Mouse (Mus musculus) hindbrain, embryonic 13.5 days (tissue): ENCODE data around the gene Map3k1. TPM values are rescaled to one million over a fixed set of nuclear protein-coding genes. Genes with fewer than 3 reads are reported as not detected.
A peak's percentile ranks its signal among the peaks of the same experiment; 100 is the strongest.
"Not testable (repeated sequence)": the region's sequence is repeated elsewhere in the genome, so short reads cannot be mapped to it uniquely, and the experiment has no call there.

ENCODE experiments used
- ATAC-seq: fragments of 200-750 bp; cut with Nextera tagmentation; 2 replicates; pipeline ENCODE4 v1.8.0; 2017; ENCODE audit warnings: moderate TSS enrichment; ENCODE audit not compliant: low FRiP score
- H3K27ac ChIP-seq: fragments of 300-500 bp; sonication (generic); 2 replicates; pipeline ENCODE4 v1.5.1; 2015; ENCODE audit warnings: inconsistent platforms, mild to moderate bottlenecking, moderate library complexity
- H3K27me3 ChIP-seq: fragments of 300-500 bp; sonication (generic); 2 replicates; pipeline ENCODE4 v1.6.1; 2015; ENCODE audit warnings: mild to moderate bottlenecking, inconsistent platforms
- H3K36me3 ChIP-seq: fragments of 300-500 bp; sonication (generic); 2 replicates; pipeline ENCODE4 v1.6.1; 2015; ENCODE audit warnings: mild to moderate bottlenecking, inconsistent platforms
- H3K4me1 ChIP-seq: fragments of 300-500 bp; sonication (generic); replicated peaks from 2 replicates; pipeline ENCODE4 v1.6.1; 2015; ENCODE audit warnings: inconsistent platforms
- H3K4me2 ChIP-seq: fragments of 300-500 bp; sonication (generic); 2 replicates; pipeline ENCODE4 v1.6.1; 2015; ENCODE audit warnings: inconsistent platforms, mild to moderate bottlenecking, moderate library complexity
- H3K4me3 ChIP-seq: fragments of 300-500 bp; sonication (generic); 2 replicates; pipeline ENCODE4 v1.5.1; 2015; ENCODE audit warnings: mild to moderate bottlenecking, inconsistent platforms
- H3K9ac ChIP-seq: fragments of 300-500 bp; sonication (generic); 2 replicates; pipeline ENCODE4 v1.6.1; 2015; ENCODE audit warnings: mild to moderate bottlenecking, inconsistent platforms
- H3K9me3 ChIP-seq: fragments of 300-500 bp; sonication (generic); 2 replicates; pipeline ENCODE4 v1.6.1; 2016; ENCODE audit warnings: inconsistent platforms
- WGBS: fragments of 180-500 bp; shearing (Covaris S2); methylation state at CpG from one replicate; pipeline ENCODE4 v1.1.7; 2015; 5-methylcytosine and 5-hydroxymethylcytosine counted together
- polyA plus RNA-seq: library from polyadenylated mRNA; unstranded; fragments of >200 nt; fragmentation: Nextera tagmentation; extraction: Ambion mirVana; gene quantifications from 2 replicates; pipeline ENCODE4 v1.2.1, GENCODE M21; 2015

The Map3k1 gene
- polyA plus RNA-seq, 1 experiment from 2014 or later = 12.0 TPM

- Histone ChIP-seq H3K9me3 (no peaks in the 10 kb centered on the region), H3K27me3 (no peaks in the 10 kb centered on the region), H3K9ac (no peak overlapping the region), H3K4me1 (no peaks in the 10 kb centered on the region), H3K27ac (no peak overlapping the region), H3K4me2 (no peak overlapping the region), H3K36me3 (peaks cover 23% of the 10 kb centered on the region), H3K4me3 (no peak overlapping the region)
- 80% methylated on average over 7 of the region's 7 CpGs for WGBS
- 0 out of 2 replicates have a peak, but pooled peaks have one; percentile 46 for ATAC-seq
Observed at GRCm38 (mm10) chr13:111745216-111745615, 63.6 kb downstream of the Map3k1 start.

GRCm38 (mm10) chr13:111744233-111745000 is 64.4 kb downstream of the Map3k1 start:
- no peak for ATAC-seq
- 86% methylated on average over 6 of the region's 6 CpGs for WGBS

DNA sequence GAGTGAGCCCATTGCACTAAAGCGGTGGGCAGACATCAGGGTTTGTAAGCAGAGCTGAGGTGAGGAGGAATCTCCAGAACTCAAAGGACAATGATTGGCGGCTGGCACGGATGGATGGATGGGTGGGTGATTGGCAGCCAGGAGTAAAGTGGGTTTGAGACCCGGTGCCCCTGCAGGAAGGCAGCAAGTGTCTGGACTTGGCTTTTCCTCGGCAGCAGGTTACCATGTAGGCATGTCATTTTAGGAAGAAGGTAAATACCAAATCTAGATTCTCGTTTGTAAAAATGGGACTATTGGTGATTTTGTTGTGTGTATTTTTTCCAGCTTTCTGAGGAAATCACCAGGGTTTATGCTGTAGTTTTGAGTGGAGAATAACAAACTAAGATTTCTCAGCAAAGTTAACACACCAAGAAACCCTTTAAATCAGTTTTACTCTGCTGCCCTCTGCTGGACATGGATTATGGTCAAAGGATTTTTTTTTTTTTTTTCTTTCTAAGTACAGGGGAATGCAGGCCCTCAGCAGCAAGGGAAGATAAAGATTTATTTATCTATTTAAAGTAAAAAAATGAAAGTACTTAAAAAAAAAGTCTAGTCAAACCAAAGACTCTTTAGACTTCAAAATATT is 66.7 kb downstream of the Map3k1 start:
- Histone ChIP-seq H3K4me1 (no peaks in the 10 kb centered on the region), H3K9me3 (no peaks in the 10 kb centered on the region), H3K27me3 (no peaks in the 10 kb centered on the region), H3K4me2 (no peak overlapping the region), H3K4me3 (no peak overlapping the region), H3K27ac (no peak overlapping the region), H3K36me3 (no peaks in the 10 kb centered on the region), H3K9ac (no peak overlapping the region)
- no peak for ATAC-seq
- 60% methylated on average over 6 of the region's 6 CpGs for WGBS

More at GRCm38 (mm10) chr13:111744233-111745000, 64.4 kb downstream of the Map3k1 start:
- Histone ChIP-seq H3K9me3 (no peaks in the 10 kb centered on the region), H3K27me3 (no peaks in the 10 kb centered on the region), H3K4me3 (no peak overlapping the region), H3K9ac (no peak overlapping the region), H3K36me3 (peaks cover 15% of the 10 kb centered on the region), H3K4me1 (no peaks in the 10 kb centered on the region), H3K27ac (no peak overlapping the region), H3K4me2 (no peak overlapping the region)

- H3K4me2 ChIP-seq = no peak overlapping the region
- no peaks in the 10 kb centered on the region for H3K9me3 ChIP-seq
- ATAC-seq = no peak
- 83% methylated on average over 7 of the region's 7 CpGs for WGBS
- no peaks in the 10 kb centered on the region for H3K36me3 ChIP-seq
- no peaks in the 10 kb centered on the region for H3K27me3 ChIP-seq
- H3K27ac ChIP-seq = no peak overlapping the region
- no peak overlapping the region for H3K9ac ChIP-seq
- H3K4me3 ChIP-seq = no peak overlapping the region
- H3K4me1 ChIP-seq = no peaks in the 10 kb centered on the region
Observed at GRCm38 (mm10) chr13:111741204-111741990, 67.4 kb downstream of the Map3k1 start.

- 96% methylated on average over 5 of the region's 5 CpGs for WGBS
Observed at GRCm38 (mm10) chr13:111726898-111727297, 81.9 kb downstream of the Map3k1 start.

GRCm38 (mm10) chr13:111725165-111726077 is 83.4 kb downstream of the Map3k1 start:
- Histone ChIP-seq H3K4me3 (peak overlapping the region; percentile 55), H3K36me3 (no peaks in the 10 kb centered on the region), H3K27me3 (0 out of 2 replicates have a peak, but pooled peaks cover 3% of the 10 kb centered on the region), H3K27ac (peak overlapping the region; percentile 67), H3K9ac (peak overlapping the region; percentile 70), H3K9me3 (peaks cover 8% of the 10 kb centered on the region; the same call in 1 of the 2 replicates), H3K4me2 (peak overlapping the region; percentile 86), H3K4me1 (peaks cover 4% of the 10 kb centered on the region)
- peak; percentile 99 for ATAC-seq
- WGBS = under 1% methylated on average over 65 of the region's 65 CpGs

More at GRCm38 (mm10) chr13:111726898-111727297, 81.9 kb downstream of the Map3k1 start:
- H3K4me2 ChIP-seq = no peak overlapping the region
- no peak overlapping the region for H3K4me3 ChIP-seq
- 0 out of 2 replicates have a peak, but pooled peaks cover 3% of the 10 kb centered on the region for H3K27me3 ChIP-seq
- no peak overlapping the region for H3K9ac ChIP-seq
- H3K36me3 ChIP-seq = no peaks in the 10 kb centered on the region
- no peak overlapping the region for H3K27ac ChIP-seq
- H3K4me1 ChIP-seq = peaks cover 4% of the 10 kb centered on the region
- no peak for ATAC-seq
- H3K9me3 ChIP-seq = peaks cover 8% of the 10 kb centered on the region; the same call in 1 of the 2 replicates

DNA sequence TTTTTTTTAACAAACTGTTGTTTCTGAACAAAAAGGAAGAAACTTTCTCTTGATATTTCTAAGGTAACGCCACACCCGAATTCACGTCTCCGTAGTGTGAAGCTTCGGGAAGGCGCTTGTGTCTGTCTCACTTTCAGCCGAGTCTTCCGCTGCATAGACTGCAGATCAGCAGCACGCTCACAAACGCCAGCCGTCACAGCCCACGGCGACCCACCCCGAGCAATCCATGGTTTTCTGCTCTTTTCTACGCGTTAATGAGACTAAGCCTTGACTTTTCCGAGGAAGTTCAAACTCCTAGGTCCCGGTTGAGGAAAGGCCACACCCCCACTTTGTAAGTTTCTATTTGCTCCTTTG is 84.0 kb downstream of the Map3k1 start:
- ATAC-seq = no peak; the same call in 1 of the 2 replicates

DNA sequence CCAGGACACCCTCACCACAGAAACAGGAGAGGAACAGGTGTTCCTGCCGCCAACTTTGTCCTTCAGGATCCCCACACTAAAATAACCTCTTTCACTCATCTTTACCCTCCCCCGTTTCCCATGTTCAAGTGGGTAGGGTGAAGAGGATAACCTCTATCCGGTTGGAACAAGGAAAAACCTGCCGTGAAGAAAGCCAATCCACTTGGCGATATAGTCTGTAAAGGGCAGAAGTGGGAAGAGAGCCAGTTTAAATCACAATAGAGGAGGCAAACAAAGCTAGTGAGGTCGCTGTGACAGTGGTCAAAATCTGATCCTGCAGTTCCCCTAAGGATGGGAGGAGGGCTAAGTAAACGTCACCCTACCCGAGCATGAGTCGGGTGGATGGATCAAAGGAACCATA is 89.1 kb downstream of the Map3k1 start:
- H3K36me3 ChIP-seq = peaks cover 28% of the 10 kb centered on the region
- no peak overlapping the region for H3K4me3 ChIP-seq
- WGBS = 68% methylated on average over 9 of the region's 9 CpGs
- ATAC-seq = no peak
- H3K27me3 ChIP-seq = 0 out of 2 replicates have a peak, but pooled peaks cover 3% of the 10 kb centered on the region
- H3K9me3 ChIP-seq = no peaks in the 10 kb centered on the region
- H3K9ac ChIP-seq = no peak overlapping the region
- no peaks in the 10 kb centered on the region for H3K4me1 ChIP-seq
- no peak overlapping the region for H3K27ac ChIP-seq
- H3K4me2 ChIP-seq = no peak overlapping the region

More for the DNA sequence above, 84.0 kb downstream of the Map3k1 start:
- H3K4me1 ChIP-seq = peaks cover 4% of the 10 kb centered on the region
- peak overlapping the region; percentile 86 for H3K4me2 ChIP-seq
- H3K36me3 ChIP-seq = 0 out of 2 replicates have a peak, but pooled peaks cover 2% of the 10 kb centered on the region
- WGBS = under 1% methylated on average over 18 of the region's 18 CpGs
- no peak overlapping the region for H3K27ac ChIP-seq
- peak overlapping the region; percentile 55 for H3K4me3 ChIP-seq
- H3K9me3 ChIP-seq = peaks cover 8% of the 10 kb centered on the region; the same call in 1 of the 2 replicates
- 0 out of 2 replicates have a peak, but pooled peaks cover 3% of the 10 kb centered on the region for H3K27me3 ChIP-seq
- peak overlapping the region; percentile 35; the same call in 1 of the 2 replicates for H3K9ac ChIP-seq

DNA sequence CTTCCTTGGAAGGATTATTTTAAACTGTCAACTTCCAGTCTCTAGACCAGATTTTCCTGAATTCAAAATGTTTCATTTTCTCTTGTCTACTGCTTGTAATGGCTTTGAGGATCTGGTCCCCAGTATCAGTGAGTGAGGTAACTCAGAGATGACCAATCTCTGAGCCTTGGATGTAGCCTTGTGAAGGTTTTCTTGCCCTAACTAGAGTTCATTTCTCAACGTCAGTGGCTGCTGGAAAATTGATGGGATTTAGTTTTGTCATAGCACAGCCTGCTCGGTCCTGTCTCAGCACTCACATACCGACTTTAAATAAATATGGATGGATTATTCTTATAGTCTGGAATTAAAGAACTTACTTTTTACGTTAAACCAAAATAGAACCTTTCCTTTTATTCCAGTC is 98.3 kb downstream of the Map3k1 start:
- Histone ChIP-seq H3K9me3 (no peaks in the 10 kb centered on the region), H3K27me3 (no peaks in the 10 kb centered on the region), H3K9ac (no peak overlapping the region), H3K4me3 (no peak overlapping the region), H3K27ac (no peak overlapping the region), H3K36me3 (peaks cover 95% of the 10 kb centered on the region), H3K4me1 (no peaks in the 10 kb centered on the region), H3K4me2 (no peak overlapping the region)
- 93% methylated on average over 4 of the region's 4 CpGs for WGBS
- no peak for ATAC-seq

GRCm38 (mm10) chr13:111703952-111704351 is 104.8 kb downstream of the Map3k1 start:
- 91% methylated on average over 4 of the region's 4 CpGs for WGBS

DNA sequence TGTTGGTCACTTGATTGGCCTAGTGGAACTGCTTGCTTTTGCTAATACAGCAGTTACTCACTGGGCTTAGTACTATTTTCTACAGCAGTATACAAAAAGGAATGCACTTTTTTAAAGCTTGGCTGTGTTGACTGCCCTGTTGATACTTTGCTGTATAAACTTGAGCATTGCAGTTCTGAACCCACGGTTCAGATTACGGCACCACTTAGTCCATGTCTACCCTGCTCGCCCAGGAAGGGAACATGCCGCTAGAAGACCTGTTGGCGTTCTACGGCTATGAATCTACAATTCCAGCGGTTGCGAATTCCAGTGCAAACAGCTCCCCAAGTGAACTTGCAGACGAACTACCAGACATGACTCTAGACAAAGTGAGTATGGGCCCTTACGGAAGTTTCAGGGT is 105.4 kb downstream of the Map3k1 start:
- Histone ChIP-seq H3K4me1 (no peaks in the 10 kb centered on the region), H3K27me3 (no peaks in the 10 kb centered on the region), H3K9ac (no peak overlapping the region), H3K4me3 (no peak overlapping the region), H3K36me3 (peaks cover 62% of the 10 kb centered on the region), H3K9me3 (no peaks in the 10 kb centered on the region), H3K4me2 (no peak overlapping the region), H3K27ac (no peak overlapping the region)
- no peak for ATAC-seq
- 98% methylated on average over 10 of the region's 10 CpGs for WGBS

More at GRCm38 (mm10) chr13:111703952-111704351, 104.8 kb downstream of the Map3k1 start:
- H3K4me1 ChIP-seq, H3K27me3 ChIP-seq, H3K27ac ChIP-seq, H3K4me2 ChIP-seq, ATAC-seq, H3K4me3 ChIP-seq, H3K9ac ChIP-seq, H3K9me3 ChIP-seq: not testable (repeated sequence)
- H3K36me3 ChIP-seq = peaks cover 68% of the 10 kb centered on the region
